Mouse (Mus musculus) megakaryocyte, embryonic 14.5 days (primary cell): ENCODE measurements around the gene Clip3.

Experiments used
- FLI1 ChIP-seq: IDR thresholded peaks from 2 replicates; pipeline ENCODE4 v1.6.1; 2012; ENCODE audit warnings: low read length, inconsistent platforms, mixed read lengths
- GATA1 ChIP-seq: IDR thresholded peaks from 3 replicates; pipeline ENCODE4 v1.6.1; 2012; ENCODE audit warnings: mixed read lengths, low read length, inconsistent platforms, borderline replicate concordance

- no peak for TF ChIP-seq GATA1
- no peak for TF ChIP-seq FLI1
These were observed 26.6 kb downstream of the Clip3 start for GRCm38 (mm10) chr7:30318142-30318541.
